ENCODE assay signal across 17 mouse cellular contexts in genomic region chr3:87041733-87042132, GRCm38 (mm10).
"Had no signal": no experiment of that assay in that cellular context is flagged by ENCODE, and none has a peak within 500 bp of the region (broad histone marks: within the 10 kb centered on the region; RNA-seq: fewer than 3 reads in every experiment).

No protein-coding gene starts in this region.

- H3K27me3 ChIP-seq: neural tube, embryonic 12.5 days; neural tube, embryonic 13.5 days; neural tube, embryonic 15.5 days; stomach, embryonic 15.5 days had no signal

- H3K4me3 ChIP-seq: neural tube, embryonic 12.5 days; neural tube, embryonic 13.5 days; neural tube, embryonic 15.5 days; stomach, embryonic 15.5 days had no signal

- H3K36me3 ChIP-seq: neural tube, embryonic 12.5 days; neural tube, embryonic 13.5 days; neural tube, embryonic 15.5 days; stomach, embryonic 15.5 days had no signal

- DNase-seq: retina, postnatal 1 day; right cerebral cortex, adult 18-20 months; right cerebral cortex, postnatal 14 days; right cerebral cortex, postnatal 25 days; right cerebral cortex, postnatal 4 days; spleen, adult 18-20 months; thymus, adult 18-20 months; thymus, adult 2 months; thymus, postnatal 14 days; thymus, postnatal 25 days; thymus, postnatal 36 days; thymus, postnatal 4 days had no signal

- H3K9me3 ChIP-seq: neural tube, embryonic 12.5 days; neural tube, embryonic 13.5 days; neural tube, embryonic 15.5 days; stomach, embryonic 15.5 days had no signal

- H3K27ac ChIP-seq: neural tube, embryonic 12.5 days; neural tube, embryonic 13.5 days; neural tube, embryonic 15.5 days; stomach, embryonic 15.5 days; stomach, postnatal 0 days had no signal

- H3K4me2 ChIP-seq: neural tube, embryonic 12.5 days; neural tube, embryonic 13.5 days; neural tube, embryonic 15.5 days; stomach, embryonic 15.5 days had no signal

- H3K4me1 ChIP-seq: neural tube, embryonic 12.5 days; neural tube, embryonic 13.5 days; neural tube, embryonic 15.5 days; stomach, embryonic 15.5 days had no signal

- H3K9ac ChIP-seq: neural tube, embryonic 12.5 days; neural tube, embryonic 13.5 days; neural tube, embryonic 15.5 days; stomach, embryonic 15.5 days had no signal
